Mouse (Mus musculus) thymus, postnatal 0 days (tissue): ENCODE data around the gene Ms4a3. TPM values are rescaled to one million over a fixed set of nuclear protein-coding genes. Genes with fewer than 3 reads are reported as not detected.

Experiments used
- DNase-seq: peaks from one replicate; pipeline ENCODE4 v3.0.0-alpha.2; 2015; ENCODE audit warnings: low spot score
- polyA plus RNA-seq: library from polyadenylated mRNA; unstranded; fragments of >200 nt; fragmentation: Nextera tagmentation; extraction: Ambion mirVana; gene quantifications from 2 replicates; pipeline ENCODE4 v1.2.1, GENCODE M21; 2015

Gene Ms4a3
- polyA plus RNA-seq, 1 experiment from 2014 or later: 0.49 TPM

DNA sequence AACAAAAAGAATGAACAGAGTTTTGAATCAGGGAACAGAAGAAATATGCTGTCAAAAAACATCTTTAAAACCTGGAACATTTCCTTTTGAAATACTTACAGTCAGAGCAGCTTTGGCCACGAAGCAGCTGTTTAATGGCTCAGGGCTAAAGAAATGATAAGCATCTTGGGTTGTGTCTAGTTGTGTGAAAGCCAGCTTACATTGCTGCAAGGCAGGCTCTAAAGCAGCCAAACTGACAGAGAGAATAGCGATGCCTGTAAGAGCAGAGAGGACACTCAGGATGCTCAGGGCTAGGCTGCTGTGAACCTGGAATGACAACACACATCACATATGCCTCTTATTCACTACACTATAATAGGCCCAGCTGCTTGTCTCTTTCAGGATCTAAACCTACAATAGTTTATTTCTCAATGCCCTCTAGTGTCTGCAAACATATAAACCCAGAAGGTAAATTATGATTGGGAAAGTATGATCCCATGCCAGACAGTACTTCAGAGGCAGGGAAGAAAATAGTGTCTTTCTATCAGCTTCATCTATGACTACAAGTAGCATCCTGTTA is 50.7 kb downstream of the Ms4a3 start:
- DNase-seq: peak; percentile 22

DNA sequence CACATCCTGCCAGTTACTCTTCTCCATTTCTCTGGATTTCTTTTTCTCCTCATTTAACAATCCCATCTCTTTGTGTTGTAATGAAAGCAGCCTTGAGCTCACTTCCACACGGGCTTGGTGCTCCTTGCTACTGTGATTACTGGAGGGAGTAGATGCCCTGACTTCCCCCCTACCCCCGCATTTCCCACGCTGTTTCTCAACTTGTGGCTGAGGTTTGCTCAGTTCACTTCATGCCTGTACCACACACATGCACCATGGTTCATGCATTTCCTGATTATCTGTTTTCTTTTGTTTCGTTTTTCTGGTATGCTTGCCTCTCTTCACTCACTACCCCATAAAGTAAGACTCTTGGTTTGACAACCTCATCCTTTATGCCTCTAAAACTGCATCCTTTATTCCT is 51.4 kb downstream of the Ms4a3 start:
- DNase-seq: peak; percentile 14

Other genes with a start within 250 kb of the Ms4a3 start
- 2.7 and 2.9 TPM in 2 replicates for gene Ms4a4c, start 236.1 kb downstream of the Ms4a3 start, polyA plus RNA-seq
- 63.7 and 92.1 TPM in 2 replicates for gene Ms4a4b, start 197.3 kb downstream of the Ms4a3 start, polyA plus RNA-seq
- gene Ms4a6c, start 171.5 kb downstream of the Ms4a3 start, polyA plus RNA-seq: 8.0 and 8.2 TPM in 2 replicates
- 0.41 and 0.91 TPM in 2 replicates for gene Gm8369, start 154.9 kb downstream of the Ms4a3 start, polyA plus RNA-seq
- 38.0 and 44.1 TPM in 2 replicates for gene Ms4a6b, start 124.3 kb downstream of the Ms4a3 start, polyA plus RNA-seq
- gene Ms4a4d, start 104.0 kb downstream of the Ms4a3 start, polyA plus RNA-seq: 2.0 and 2.4 TPM in 2 replicates
- 7.6 and 8.7 TPM in 2 replicates for gene Ms4a6d, start 36.0 kb downstream of the Ms4a3 start, polyA plus RNA-seq
- gene Ms4a2, start 17.1 kb downstream of the Ms4a3 start, polyA plus RNA-seq: 0.17 TPM in 1 of 2 replicates, not detected in the other
- gene Oosp2, start 19.7 kb upstream of the Ms4a3 start, polyA plus RNA-seq: not detected in 2 replicates
- 0.24 and 0.56 TPM in 2 replicates for gene Oosp1, start 50.3 kb upstream of the Ms4a3 start, polyA plus RNA-seq
- gene Oosp3, start 56.2 kb upstream of the Ms4a3 start, polyA plus RNA-seq: not detected in 2 replicates
- gene Gif, start 106.7 kb upstream of the Ms4a3 start, polyA plus RNA-seq: 0.18 TPM in 1 of 2 replicates, not detected in the other
- gene Mrpl16, start 129.5 kb upstream of the Ms4a3 start, polyA plus RNA-seq: 52.1 and 54.3 TPM in 2 replicates
- 4.4 and 4.8 TPM in 2 replicates for gene Stx3, start 178.6 kb upstream of the Ms4a3 start, polyA plus RNA-seq
- not detected in 2 replicates for gene Olfr1417, start 198.4 kb upstream of the Ms4a3 start, polyA plus RNA-seq
- gene Olfr1418, start 220.2 kb upstream of the Ms4a3 start, polyA plus RNA-seq: not detected in 2 replicates
- not detected in 2 replicates for gene Olfr1419, start 234.3 kb upstream of the Ms4a3 start, polyA plus RNA-seq
- gene Olfr1420, start 245.7 kb upstream of the Ms4a3 start, polyA plus RNA-seq: not detected in 2 replicates